Mouse (Mus musculus) lung, embryonic 16.5 days (tissue): Measurements from ENCODE around the gene Mettl26. TPM values are rescaled to one million over a fixed set of nuclear protein-coding genes. Genes with fewer than 3 reads are reported as not detected.

ENCODE experiments used
- ATAC-seq: fragments of 200-750 bp; cut with Nextera tagmentation; 2 replicates; pipeline ENCODE4 v1.8.0; 2017; ENCODE audit warnings: low read depth, mild to moderate bottlenecking, moderate library complexity
- H3K27ac ChIP-seq: fragments of 300-500 bp; sonication (generic); 2 replicates; pipeline ENCODE4 v1.5.1; 2014; ENCODE audit warnings: mild to moderate bottlenecking, control low read depth, low read length
- H3K27me3 ChIP-seq: fragments of 300-500 bp; sonication (generic); 2 replicates; pipeline ENCODE4 v1.6.1; 2014; ENCODE audit warnings: low read depth, low read length, mixed read lengths; ENCODE audit not compliant: control insufficient read depth, insufficient read depth
- H3K36me3 ChIP-seq: fragments of 300-500 bp; sonication (generic); 2 replicates; pipeline ENCODE4 v1.6.1; 2014; ENCODE audit warnings: low read length; ENCODE audit not compliant: control insufficient read depth, insufficient read depth
- H3K4me1 ChIP-seq: fragments of 300-500 bp; sonication (generic); replicated peaks from 2 replicates; pipeline ENCODE4 v1.6.1; 2014; ENCODE audit warnings: low read length, mixed read lengths; ENCODE audit not compliant: control insufficient read depth, insufficient read depth
- H3K4me2 ChIP-seq: fragments of 300-500 bp; sonication (generic); 2 replicates; pipeline ENCODE4 v1.6.1; 2014; ENCODE audit warnings: low read depth, low read length, control low read depth
- H3K4me3 ChIP-seq: fragments of 300-500 bp; sonication (generic); 2 replicates; pipeline ENCODE4 v1.5.1; 2014; ENCODE audit warnings: mild to moderate bottlenecking, low read length, control low read depth
- H3K9ac ChIP-seq: fragments of 300-500 bp; sonication (generic); 2 replicates; pipeline ENCODE4 v1.6.1; 2014; ENCODE audit warnings: low read length, control low read depth
- H3K9me3 ChIP-seq: fragments of 300-500 bp; sonication (generic); 2 replicates; pipeline ENCODE4 v1.6.1; 2016; ENCODE audit warnings: low read length; ENCODE audit not compliant: control insufficient read depth
- WGBS: fragments of 180-500 bp; shearing (Covaris S2); extraction: QIAGEN DNeasy Blood & Tissue Kit; methylation state at CpG from one replicate; pipeline ENCODE4 v1.1.7; 2014; 5-methylcytosine and 5-hydroxymethylcytosine counted together
- polyA plus RNA-seq: library from polyadenylated mRNA; unstranded; fragments of >200 nt; fragmentation: Nextera tagmentation; extraction: Ambion mirVana; gene quantifications from 2 replicates; pipeline ENCODE4 v1.2.1, GENCODE M21; 2015

Mettl26 gene
- polyA plus RNA-seq, 1 experiment from 2014 or later = 54.2 TPM

- Histone ChIP-seq H3K36me3 (peaks cover 30% of the 10 kb centered on the region), H3K4me3 (peak overlapping the region; percentile 81), H3K4me2 (peak overlapping the region; percentile 87; the same call in 1 of the 2 replicates), H3K4me1 (peaks cover 12% of the 10 kb centered on the region), H3K9ac (peak overlapping the region; percentile 76), H3K27ac (no peak overlapping the region), H3K27me3 (no peaks in the 10 kb centered on the region), H3K9me3 (no peaks in the 10 kb centered on the region)
- WGBS = 88% methylated on average over 4 of the region's 4 CpGs
- no peak for ATAC-seq
These were observed 31.8 kb upstream of the Mettl26 start for GRCm38 (mm10) chr17:25843122-25843521.

DNA sequence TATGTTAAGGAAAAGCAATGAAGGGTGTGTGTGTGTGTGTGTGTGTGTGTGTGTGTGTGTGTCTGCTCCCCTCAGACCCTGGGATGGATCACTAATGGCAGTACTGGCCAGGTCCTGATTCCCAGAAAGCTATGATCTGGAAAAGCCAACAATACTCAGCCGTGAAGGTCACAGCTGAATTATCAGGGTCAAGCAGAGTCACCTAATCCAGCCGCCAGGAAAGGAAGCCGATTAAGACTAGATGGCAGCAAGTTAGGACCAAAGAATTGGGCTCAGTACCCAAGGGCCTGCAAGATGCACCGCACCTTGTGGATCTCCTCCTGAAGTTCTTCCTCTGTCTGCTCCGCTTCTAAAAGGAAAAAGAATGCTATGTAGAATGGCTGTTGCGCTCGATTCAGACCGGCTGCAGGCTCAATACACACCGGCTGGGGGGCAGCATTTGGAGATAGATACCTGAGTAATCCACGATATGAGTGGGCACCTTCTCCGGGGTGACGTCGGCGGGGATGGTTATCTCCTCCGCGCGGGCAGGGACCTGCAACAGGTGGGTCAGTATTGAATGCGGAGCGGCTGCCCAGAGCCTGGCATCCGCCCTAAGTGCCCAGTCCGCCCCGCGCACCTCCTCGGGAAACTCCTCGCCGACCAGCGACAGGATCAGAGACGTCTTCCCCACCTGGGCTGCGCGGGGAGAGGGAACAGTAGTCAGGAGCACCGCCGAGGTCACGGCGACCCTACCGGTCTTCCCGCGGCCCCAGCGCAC lies 31.1 kb upstream of the Mettl26 start:
- H3K9me3 ChIP-seq = no peaks in the 10 kb centered on the region
- no peaks in the 10 kb centered on the region for H3K27me3 ChIP-seq
- H3K4me1 ChIP-seq = peaks cover 12% of the 10 kb centered on the region
- WGBS = 1% methylated on average over 37 of the region's 38 CpGs
- peak overlapping the region; percentile 87 for H3K4me2 ChIP-seq
- no peak for ATAC-seq
- H3K36me3 ChIP-seq = peaks cover 29% of the 10 kb centered on the region
- peak overlapping the region; percentile 76 for H3K9ac ChIP-seq
- H3K4me3 ChIP-seq = peak overlapping the region; percentile 81
- H3K27ac ChIP-seq = peak overlapping the region; percentile 67

DNA sequence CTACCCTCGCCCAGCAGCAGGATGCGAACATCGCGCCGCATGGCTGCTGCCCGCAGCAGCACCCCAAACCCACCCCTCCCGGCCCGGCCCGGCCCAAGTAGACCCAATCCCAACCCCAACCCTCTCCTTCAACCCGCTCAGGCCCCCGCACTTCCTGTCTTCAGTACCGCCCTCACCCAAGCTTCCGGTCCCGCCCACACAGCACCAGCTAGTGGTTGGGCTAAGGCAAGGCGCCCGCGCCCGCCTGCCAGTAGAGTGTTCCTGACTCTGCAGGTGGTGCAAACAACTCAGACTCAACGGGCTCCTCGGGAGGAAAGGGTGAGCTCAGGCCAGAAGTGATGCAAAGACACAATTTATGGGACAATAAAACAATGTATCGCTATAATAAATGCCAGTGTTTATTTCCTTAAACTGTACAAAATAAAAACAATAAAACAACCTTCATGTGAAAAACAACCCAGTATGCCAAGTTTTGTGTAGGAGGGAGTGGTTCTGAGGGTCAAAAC lies 30.4 kb upstream of the Mettl26 start, which contains the start of gene Rhot2:
Gene Rhot2 (minus strand): TSS at position 456 of the 506 bp plus-strand sequence.
- WGBS = under 1% methylated on average over 21 of the region's 21 CpGs
- peak within 1 kb of the TSS; percentile 76 for H3K9ac ChIP-seq

GRCm38 (mm10) chr17:25860229-25860628 lies 14.6 kb upstream of the Mettl26 start:
- Histone ChIP-seq H3K4me2 (peak overlapping the region; percentile 83), H3K4me3 (peak overlapping the region; percentile 69), H3K36me3 (0 out of 2 replicates have a peak, but pooled peaks cover 3% of the 10 kb centered on the region), H3K27ac (no peak overlapping the region), H3K27me3 (no peaks in the 10 kb centered on the region), H3K4me1 (peaks cover 12% of the 10 kb centered on the region), H3K9ac (peak overlapping the region; percentile 90), H3K9me3 (no peaks in the 10 kb centered on the region)
- 86% methylated on average over 6 of the region's 6 CpGs for WGBS
- ATAC-seq = no peak

More for the DNA sequence above, 30.4 kb upstream of the Mettl26 start, which contains the start of gene Rhot2:
- Histone ChIP-seq H3K4me1 (peaks cover 12% of the 10 kb centered on the region), H3K27ac (peak within 1 kb of the TSS; percentile 67), H3K9me3 (no peaks in the 10 kb centered on the region), H3K4me2 (peak within 1 kb of the TSS; percentile 87), H3K4me3 (peak within 1 kb of the TSS; percentile 81), H3K27me3 (no peaks in the 10 kb centered on the region), H3K36me3 (peaks cover 27% of the 10 kb centered on the region)
- ATAC-seq = peak; percentile 97

GRCm38 (mm10) chr17:25860832-25861703 lies 13.8 kb upstream of the Mettl26 start, which contains the start of gene Wdr90:
TSS of gene Wdr90 (minus strand) at chr17:25861501.
- Histone ChIP-seq H3K4me2 (peak within 1 kb of the TSS; percentile 83), H3K27me3 (no peaks in the 10 kb centered on the region), H3K4me1 (peaks cover 12% of the 10 kb centered on the region), H3K27ac (peak within 1 kb of the TSS; percentile 84), H3K9ac (peak within 1 kb of the TSS; percentile 90), H3K36me3 (0 out of 2 replicates have a peak, but pooled peaks cover 3% of the 10 kb centered on the region), H3K4me3 (peak within 1 kb of the TSS; percentile 69), H3K9me3 (no peaks in the 10 kb centered on the region)
- WGBS = 2% methylated on average over 65 of the region's 65 CpGs
- peak; percentile 96 for ATAC-seq

DNA sequence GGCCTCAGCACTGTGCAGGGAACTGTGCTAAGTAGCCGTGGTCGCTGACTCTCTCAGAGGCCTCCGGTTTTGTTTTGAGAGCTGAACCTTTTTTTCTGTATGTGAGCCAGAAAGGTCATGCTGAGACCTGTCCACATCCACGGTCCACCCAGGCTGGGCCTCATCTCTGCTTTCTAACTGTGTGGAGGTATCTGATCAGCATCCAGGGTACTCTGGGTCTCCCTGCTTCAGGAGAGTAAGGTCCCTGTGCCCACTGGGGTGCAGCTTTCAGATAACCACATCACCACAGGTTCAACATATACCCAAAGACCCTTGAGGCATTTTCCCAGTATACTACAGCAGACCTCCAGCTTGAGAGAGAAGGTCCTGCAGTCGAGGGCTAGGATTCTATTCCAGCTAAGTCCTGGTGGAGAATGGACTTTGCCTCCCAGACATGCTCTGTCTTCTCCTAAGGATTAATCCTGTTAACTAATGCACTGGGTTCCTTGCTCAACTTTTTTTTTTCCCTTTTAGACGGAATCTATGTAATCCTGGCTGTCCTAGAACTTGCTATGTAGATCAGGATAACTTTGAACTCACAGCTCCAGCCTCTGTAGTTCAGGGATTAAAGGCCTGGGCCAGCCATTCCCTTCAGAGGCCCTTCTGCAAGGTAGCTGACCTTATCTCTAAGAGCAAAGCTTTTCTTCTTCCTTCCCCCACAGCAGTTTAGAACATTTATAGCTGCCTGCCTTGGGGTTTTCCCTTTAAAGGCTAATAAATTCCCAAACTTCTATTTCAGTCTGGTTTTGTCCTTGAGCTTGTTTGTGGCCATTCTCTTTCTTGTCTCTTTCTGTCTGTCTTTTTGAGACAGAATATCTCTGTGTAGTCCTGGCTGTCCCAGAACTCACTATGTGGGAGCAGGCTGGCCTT lies 12.9 kb upstream of the Mettl26 start:
- no peak; the same call in 1 of the 2 replicates for ATAC-seq
- Histone ChIP-seq H3K36me3 (0 out of 2 replicates have a peak, but pooled peaks cover 3% of the 10 kb centered on the region), H3K4me1 (peaks cover 12% of the 10 kb centered on the region), H3K27me3 (no peaks in the 10 kb centered on the region), H3K4me2 (peak overlapping the region; percentile 83), H3K9ac (peak overlapping the region; percentile 90), H3K4me3 (peak overlapping the region; percentile 69), H3K9me3 (no peaks in the 10 kb centered on the region), H3K27ac (peak overlapping the region; percentile 84)
- WGBS = 11% methylated on average over 6 of the region's 6 CpGs

- Histone ChIP-seq H3K4me3 (no peak overlapping the region), H3K4me1 (peaks cover 17% of the 10 kb centered on the region), H3K36me3 (0 out of 2 replicates have a peak, but pooled peaks cover 3% of the 10 kb centered on the region), H3K9me3 (no peaks in the 10 kb centered on the region), H3K4me2 (no peak overlapping the region), H3K27ac (no peak overlapping the region), H3K27me3 (no peaks in the 10 kb centered on the region), H3K9ac (no peak overlapping the region)
- 80% methylated on average over 6 of the region's 6 CpGs for WGBS
- ATAC-seq = no peak
These were observed 11.2 kb upstream of the Mettl26 start for GRCm38 (mm10) chr17:25863681-25864080.

DNA sequence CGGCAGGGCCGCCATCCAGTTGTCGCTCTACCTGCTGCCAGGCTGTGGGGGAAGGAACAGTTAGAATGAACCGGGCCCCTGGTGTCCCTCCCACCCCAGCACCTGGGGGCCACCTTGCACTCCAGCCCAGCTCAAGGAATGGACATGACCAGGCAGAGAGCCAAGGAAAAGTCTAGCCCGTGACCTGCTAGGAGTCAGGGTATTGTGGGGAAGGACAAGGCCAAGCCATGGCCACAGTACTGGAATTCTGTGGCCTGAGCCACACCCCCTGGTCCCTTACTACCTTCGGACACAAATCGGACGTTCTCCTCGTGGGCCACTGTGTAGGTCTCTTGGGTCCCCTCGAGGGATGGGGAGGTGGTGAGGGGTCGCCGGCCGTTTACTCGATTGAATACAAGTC lies 10.6 kb upstream of the Mettl26 start:
- no peak overlapping the region for H3K4me2 ChIP-seq
- H3K4me3 ChIP-seq = no peak overlapping the region
- ATAC-seq = no peak
- H3K9ac ChIP-seq = no peak overlapping the region
- no peak overlapping the region for H3K27ac ChIP-seq
- H3K4me1 ChIP-seq = peaks cover 22% of the 10 kb centered on the region
- H3K27me3 ChIP-seq = no peaks in the 10 kb centered on the region
- H3K9me3 ChIP-seq = no peaks in the 10 kb centered on the region
- 87% methylated on average over 14 of the region's 14 CpGs for WGBS
- no peaks in the 10 kb centered on the region for H3K36me3 ChIP-seq
